Comparison of ENCODE assay signal across 21 mouse cellular contexts in the genomic region with DNA sequence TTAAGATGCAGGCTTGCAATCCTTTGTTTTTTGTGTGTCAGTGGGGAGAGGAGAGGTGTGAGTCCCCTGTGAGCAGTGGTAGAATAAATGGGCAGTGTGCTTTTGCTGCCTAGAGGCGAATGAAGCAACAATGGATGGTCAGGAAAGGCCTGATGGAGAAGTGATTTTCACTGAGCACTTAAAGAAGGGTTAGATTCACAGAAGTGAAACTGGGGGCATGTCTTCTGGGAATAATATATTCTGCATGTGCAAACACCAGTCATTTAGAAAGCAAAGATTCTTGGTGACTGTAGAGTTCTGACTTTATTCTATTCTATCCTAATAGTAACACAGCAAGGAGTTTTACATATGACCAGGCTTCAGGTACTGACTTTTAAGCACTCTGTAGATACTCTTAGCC.
DNase-seq lines count a peak whose midpoint lies in the region; ATAC-seq and TF ChIP-seq lines count a peak whose summit lies in the region.
"Had no signal": no experiment of that assay in that cellular context is flagged by ENCODE, and none has a peak within 500 bp of the region (broad histone marks: within the 10 kb centered on the region; RNA-seq: fewer than 3 reads in every experiment).

No protein-coding gene starts in this region.

- H3K27me3 ChIP-seq in neural tube, embryonic 13.5 days = no peaks in the 10 kb centered on the region
- H3K27me3 ChIP-seq in neural tube, embryonic 15.5 days (replicated peaks) = no peaks in the 10 kb centered on the region
- H3K27me3 ChIP-seq in splenic B cell, adult 2 months (ENCODE audit: control insufficient read depth, insufficient read depth, low read length, poor library complexity, severe bottlenecking) = no peaks in the 10 kb centered on the region
- H3K27me3 ChIP-seq in forebrain, embryonic 15.5 days = no peaks in the 10 kb centered on the region
- H3K27me3 ChIP-seq: embryonic facial prominence, embryonic 15.5 days; hindbrain, embryonic 13.5 days had no signal

- H3K9ac ChIP-seq in neural tube, embryonic 13.5 days = 0 out of 2 replicates have a peak overlapping the region, but pooled peaks have one; percentile 12
- H3K9ac ChIP-seq in neural tube, embryonic 15.5 days (replicated peaks) = no peak overlapping the region
- no peak overlapping the region for H3K9ac ChIP-seq in forebrain, embryonic 15.5 days (replicated peaks)
- H3K9ac ChIP-seq: embryonic facial prominence, embryonic 15.5 days; hindbrain, embryonic 13.5 days had no signal

- no peak for TF ChIP-seq CTCF in bone marrow macrophage, adult 2 months (IDR thresholded peaks at IDR 0.05; ENCODE audit: low read depth, low read length)

- WGBS in neural tube, embryonic 13.5 days = 47% methylated on average over 1 of the region's 1 CpGs
- WGBS in neural tube, embryonic 15.5 days = 43% methylated on average over 1 of the region's 1 CpGs
- WGBS in forebrain, embryonic 15.5 days = 62% methylated on average over 1 of the region's 1 CpGs

- H3K4me1 ChIP-seq in neural tube, embryonic 13.5 days (replicated peaks) = peaks cover 24% of the 10 kb centered on the region
- H3K4me1 ChIP-seq in neural tube, embryonic 15.5 days = peaks cover 4% of the 10 kb centered on the region; the same call in 1 of the 2 replicates
- H3K4me1 ChIP-seq in bone marrow macrophage, adult 2 months (ENCODE audit: control insufficient read depth, insufficient read depth, low read length) = peaks cover 47% of the 10 kb centered on the region
- H3K4me1 ChIP-seq in forebrain, embryonic 15.5 days = peaks cover 4% of the 10 kb centered on the region; the same call in 1 of the 2 replicates
- H3K4me1 ChIP-seq: embryonic facial prominence, embryonic 15.5 days had no signal

- no peak for ATAC-seq in neural tube, embryonic 13.5 days (ENCODE audit: low read depth)
- ATAC-seq in neural tube, embryonic 15.5 days (ENCODE audit: low FRiP score) = no peak
- ATAC-seq in megakaryocyte, adult 5-6 weeks (ENCODE audit: poor library complexity, severe bottlenecking) = peak; percentile 73
- no peak for ATAC-seq in forebrain, embryonic 15.5 days (replicated peaks)
- ATAC-seq: CD4-positive, CD25-positive, alpha-beta regulatory T cell, adult 4 months; forebrain, embryonic 14.5 days; hindbrain, postnatal 0 days had no signal

- no peak for TF ChIP-seq POLR2A in bone marrow macrophage, adult 2 months (IDR thresholded peaks at IDR 0.05; ENCODE audit: borderline replicate concordance, low read depth, low read length)

- no peak overlapping the region for H3K4me2 ChIP-seq in neural tube, embryonic 13.5 days
- H3K4me2 ChIP-seq in neural tube, embryonic 15.5 days = no peak overlapping the region
- H3K4me2 ChIP-seq in forebrain, embryonic 15.5 days (replicated peaks) = no peak overlapping the region
- H3K4me2 ChIP-seq: embryonic facial prominence, embryonic 15.5 days; hindbrain, embryonic 13.5 days had no signal

- DNase-seq in splenic B cell, adult 2 months (ENCODE audit: low read depth, low spot score) = peak; percentile 37
- no peak for DNase-seq in cerebellum, adult 9-10 months
- DNase-seq in embryo, embryonic 11 days = no peak
- DNase-seq: adrenal gland, postnatal 25 days; B cell, adult 2 months; cerebellum, adult 8-10 months; cerebellum, postnatal 36 days; gastrocnemius, postnatal 25 days; heart, postnatal 10 days had no signal

- H3K4me3 ChIP-seq in neural tube, embryonic 13.5 days = no peak overlapping the region
- H3K4me3 ChIP-seq in neural tube, embryonic 15.5 days (replicated peaks) = no peak overlapping the region
- no peak overlapping the region for H3K4me3 ChIP-seq in bone marrow macrophage, adult 2 months (ENCODE audit: insufficient read depth, low read length)
- H3K4me3 ChIP-seq in forebrain, embryonic 15.5 days = no peak overlapping the region
- H3K4me3 ChIP-seq: embryonic facial prominence, embryonic 15.5 days; erythroblast, embryonic 14.5 days; forebrain, embryonic 10.5 days; hindbrain, embryonic 13.5 days had no signal

- H3K36me3 ChIP-seq in neural tube, embryonic 13.5 days = no peaks in the 10 kb centered on the region
- no peaks in the 10 kb centered on the region for H3K36me3 ChIP-seq in neural tube, embryonic 15.5 days
- no peaks in the 10 kb centered on the region for H3K36me3 ChIP-seq in splenic B cell, adult 2 months (ENCODE audit: control insufficient read depth, insufficient read depth, low read length, poor library complexity, severe bottlenecking)
- no peaks in the 10 kb centered on the region for H3K36me3 ChIP-seq in forebrain, embryonic 15.5 days
- H3K36me3 ChIP-seq: embryonic facial prominence, embryonic 15.5 days; hindbrain, embryonic 13.5 days had no signal

- H3K27ac ChIP-seq in neural tube, embryonic 13.5 days (replicated peaks) = no peak overlapping the region
- no peak overlapping the region for H3K27ac ChIP-seq in neural tube, embryonic 15.5 days (replicated peaks)
- H3K27ac ChIP-seq in bone marrow macrophage, adult 2 months (ENCODE audit: insufficient read depth, low read depth, low read length) = peak overlapping the region; percentile 34
- no peak overlapping the region for H3K27ac ChIP-seq in forebrain, embryonic 15.5 days (replicated peaks)
- H3K27ac ChIP-seq: embryonic facial prominence, embryonic 15.5 days; forebrain, embryonic 10.5 days; hindbrain, embryonic 13.5 days; hindbrain, postnatal 0 days had no signal

- no peaks in the 10 kb centered on the region for H3K9me3 ChIP-seq in neural tube, embryonic 13.5 days
- H3K9me3 ChIP-seq in neural tube, embryonic 15.5 days (replicated peaks) = no peaks in the 10 kb centered on the region
- H3K9me3 ChIP-seq in forebrain, embryonic 15.5 days = no peaks in the 10 kb centered on the region
- H3K9me3 ChIP-seq: embryonic facial prominence, embryonic 15.5 days; forebrain, embryonic 10.5 days; hindbrain, embryonic 13.5 days had no signal
